9 mouse cellular contexts compared by ENCODE assay signal in genomic region chr17:27622611-27623359, GRCm38 (mm10). TPM values are rescaled to one million over a fixed set of nuclear protein-coding genes. Genes with fewer than 3 reads are reported as not detected.
DNase-seq lines count a peak whose midpoint lies in the region; ATAC-seq lines count a peak whose summit lies in the region.
"Had no signal": no experiment of that assay in that cellular context is flagged by ENCODE, and none has a peak within 500 bp of the region (broad histone marks: within the 10 kb centered on the region; RNA-seq: fewer than 3 reads in every experiment).

No protein-coding gene starts in this region.

- H3K9me3 ChIP-seq in heart, embryonic 14.5 days (ENCODE audit: control insufficient read depth, low read length) = 0 out of 2 replicates have a peak, but pooled peaks cover 2% of the 10 kb centered on the region
- H3K9me3 ChIP-seq in limb, embryonic 10.5 days (replicated peaks) = no peaks in the 10 kb centered on the region; the same call in 1 of the 2 replicates

- peak; percentile 34 to 53 for DNase-seq in B cell, adult 2 months
- peak; percentile 72 for DNase-seq in MN1 (ENCODE audit: low spot score)
- DNase-seq in embryo, embryonic 10.5 days (ENCODE audit: low spot score) = peak; percentile 68
- DNase-seq in limb, embryonic 10.5 days (ENCODE audit: low spot score) = peak; percentile 80
- DNase-seq in mesoderm, embryonic 11.5 days (ENCODE audit: low read depth, low spot score) = peak; percentile 76
- peak; percentile 54 to 81 for DNase-seq in spleen, postnatal 4 days (ENCODE audit: low spot score in 2 of 2)
- DNase-seq in frontal cortex, postnatal 10 days (ENCODE audit: low spot score in 2 of 2) = no peak

- peak overlapping the region; percentile 97 for H3K9ac ChIP-seq in heart, embryonic 14.5 days (ENCODE audit: low read length)

- peak overlapping the region; percentile 80 to 89 for H3K4me3 ChIP-seq in heart, embryonic 14.5 days (ENCODE audit: control insufficient read depth in 1 of 2, insufficient read depth in 1 of 2, low read depth in 1 of 2, low read length in 2 of 2)
- H3K4me3 ChIP-seq in limb, embryonic 10.5 days = peak overlapping the region; percentile 86

- peaks cover 11 to 33% of the 10 kb centered on the region in 2 experiments for H3K4me1 ChIP-seq in heart, embryonic 14.5 days (ENCODE audit: control insufficient read depth in 2 of 2, insufficient read depth in 2 of 2, low read length in 2 of 2)
- peaks cover 45% of the 10 kb centered on the region for H3K4me1 ChIP-seq in limb, embryonic 10.5 days

- peak overlapping the region; percentile 86 to 96 for H3K27ac ChIP-seq in heart, embryonic 14.5 days (replicated peaks in 1 of 2; ENCODE audit: control insufficient read depth in 1 of 2, insufficient read depth in 1 of 2, low read depth in 2 of 2, low read length in 2 of 2)
- H3K27ac ChIP-seq in limb, embryonic 10.5 days = peak overlapping the region; percentile 98

- peak; percentile 47 for ATAC-seq in heart, embryonic 14.5 days (ENCODE audit: insufficient number of reproducible peaks, insufficient read depth, low FRiP score, low read depth)

- WGBS in heart, embryonic 14.5 days = under 1% methylated on average over 79 of the region's 80 CpGs
- WGBS in limb, embryonic 10.5 days = under 1% methylated on average over 70 of the region's 80 CpGs

- peak overlapping the region; percentile 82 for H3K4me2 ChIP-seq in heart, embryonic 14.5 days (ENCODE audit: low read length)

- peaks cover 2% of the 10 kb centered on the region; the same call in 1 of the 2 replicates for H3K36me3 ChIP-seq in heart, embryonic 14.5 days (ENCODE audit: control insufficient read depth, insufficient read depth, low read length)
- H3K36me3 ChIP-seq in limb, embryonic 10.5 days = peaks cover 27% of the 10 kb centered on the region

- H3K27me3 ChIP-seq in heart, embryonic 14.5 days (ENCODE audit: control insufficient read depth, insufficient read depth, low read length) = no peaks in the 10 kb centered on the region
- H3K27me3 ChIP-seq in limb, embryonic 10.5 days (ENCODE audit: low read depth, poor library complexity, severe bottlenecking) = no peaks in the 10 kb centered on the region

RNA-seq across cellular contexts. Expression of gene Nudt3, which starts 0.5 kb away (rescaled TPM):
- polyA plus RNA-seq in heart, embryonic 14.5 days (2014; fragmentation: Nextera tagmentation; extraction: Ambion mirVana) = 52.9 and 67.0 TPM in 2 replicates
- 88.2 and 96.2 TPM in 2 replicates for polyA plus RNA-seq in limb, embryonic 10.5 days (2016; fragmentation: Nextera tagmentation; extraction: Ambion mirVana)

RNA-seq across cellular contexts. Expression of gene RPS10-NUDT3, which starts 12.2 kb away (rescaled TPM):
- polyA plus RNA-seq in heart, embryonic 14.5 days (2014; fragmentation: Nextera tagmentation; extraction: Ambion mirVana) = not detected in 2 replicates
- polyA plus RNA-seq in limb, embryonic 10.5 days (2016; fragmentation: Nextera tagmentation; extraction: Ambion mirVana) = not detected in 2 replicates
- polyA plus RNA-seq: large intestine, adult 2 months had no signal

RNA-seq across cellular contexts. Expression of gene Rps10, which starts 13.7 kb away (rescaled TPM):
- polyA plus RNA-seq in heart, embryonic 14.5 days (2014; fragmentation: Nextera tagmentation; extraction: Ambion mirVana) = 624 and 715 TPM in 2 replicates
- 875 and 1,046 TPM in 2 replicates for polyA plus RNA-seq in limb, embryonic 10.5 days (2016; fragmentation: Nextera tagmentation; extraction: Ambion mirVana)

RNA-seq across cellular contexts. Expression of gene Pacsin1, which starts 32.5 kb away (rescaled TPM):
- polyA plus RNA-seq in heart, embryonic 14.5 days (2014; fragmentation: Nextera tagmentation; extraction: Ambion mirVana) = 0.43 and 0.94 TPM in 2 replicates
- polyA plus RNA-seq in limb, embryonic 10.5 days (2016; fragmentation: Nextera tagmentation; extraction: Ambion mirVana) = 5.8 and 6.0 TPM in 2 replicates

RNA-seq across cellular contexts. Expression of gene AI413582, which starts 57.2 kb away (rescaled TPM):
- 18.5 and 24.2 TPM in 2 replicates for polyA plus RNA-seq in heart, embryonic 14.5 days (2014; fragmentation: Nextera tagmentation; extraction: Ambion mirVana)
- 9.4 TPM in 2 replicates for polyA plus RNA-seq in limb, embryonic 10.5 days (2016; fragmentation: Nextera tagmentation; extraction: Ambion mirVana)

Comparison
In these comparisons a context has a peak if more than half of its experiments do, and no peak if none do; other contexts are left out.
1. DNase-seq: peak in B cell, adult 2 months (2 of 2), MN1 (single experiment), embryo, embryonic 10.5 days (single experiment), limb, embryonic 10.5 days (single experiment), mesoderm, embryonic 11.5 days (single experiment) and spleen, postnatal 4 days (2 of 2); none in frontal cortex, postnatal 10 days (0 of 2).